In the genomic region with DNA sequence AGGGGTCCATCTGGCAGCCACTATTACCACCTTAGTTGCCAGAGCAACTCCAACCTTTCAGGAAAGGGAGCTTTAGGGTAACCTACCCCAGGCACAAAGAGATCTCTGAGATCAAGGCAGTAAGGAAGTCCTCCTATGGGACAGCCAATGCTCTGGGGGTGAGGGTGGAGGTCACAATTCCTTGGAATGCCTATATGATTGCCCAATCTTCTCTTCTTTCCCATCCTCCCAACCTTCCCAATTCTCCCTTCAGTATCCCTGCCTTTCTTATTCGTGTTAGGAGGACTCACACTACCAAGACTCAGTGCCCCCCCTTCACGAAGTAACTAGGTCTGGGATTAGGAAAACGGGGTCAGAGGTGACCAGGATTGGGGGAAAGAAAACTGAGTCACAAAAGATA, we compare ENCODE assay signal across 9 mouse cellular contexts. TPM values are rescaled to one million over a fixed set of nuclear protein-coding genes. Genes with fewer than 3 reads are reported as not detected.
DNase-seq lines count a peak whose midpoint lies in the region; ATAC-seq lines count a peak whose summit lies in the region.
"Had no signal": no experiment of that assay in that cellular context is flagged by ENCODE, and none has a peak within 500 bp of the region (broad histone marks: within the 10 kb centered on the region; RNA-seq: fewer than 3 reads in every experiment).

No protein-coding gene starts in this region.

- H3K4me3 ChIP-seq in kidney, embryonic 16.5 days (ENCODE audit: low read length), result peak overlapping the region; percentile 77
- H3K4me3 ChIP-seq in brown adipose tissue, adult 24 weeks (ENCODE audit: insufficient read depth, low read depth, low read length), result peak overlapping the region; percentile 85
- peak overlapping the region; percentile 87 for H3K4me3 ChIP-seq in hindbrain, embryonic 15.5 days
- peak overlapping the region; percentile 84 for H3K4me3 ChIP-seq in midbrain, embryonic 16.5 days (ENCODE audit: low read depth, low read length)

- H3K9ac ChIP-seq in kidney, embryonic 16.5 days (replicated peaks; ENCODE audit: low read length), result peak overlapping the region; percentile 97
- H3K9ac ChIP-seq in hindbrain, embryonic 15.5 days, result peak overlapping the region; percentile 88
- H3K9ac ChIP-seq in midbrain, embryonic 16.5 days (ENCODE audit: low read depth, low read length), result peak overlapping the region; percentile 86

- H3K36me3 ChIP-seq in kidney, embryonic 16.5 days (ENCODE audit: insufficient read depth, low read length), result no peaks in the 10 kb centered on the region; the same call in 1 of the 2 replicates
- H3K36me3 ChIP-seq in hindbrain, embryonic 15.5 days, result no peaks in the 10 kb centered on the region
- H3K36me3 ChIP-seq in midbrain, embryonic 16.5 days (ENCODE audit: control insufficient read depth, insufficient read depth, low read length), result no peaks in the 10 kb centered on the region

- no peaks in the 10 kb centered on the region for H3K9me3 ChIP-seq in kidney, embryonic 16.5 days (ENCODE audit: low read length)
- no peaks in the 10 kb centered on the region for H3K9me3 ChIP-seq in hindbrain, embryonic 15.5 days
- no peaks in the 10 kb centered on the region for H3K9me3 ChIP-seq in midbrain, embryonic 16.5 days (replicated peaks; ENCODE audit: control insufficient read depth, low read length, poor library complexity, severe bottlenecking)

- 1% methylated on average over 3 of the region's 3 CpGs for WGBS in kidney, embryonic 16.5 days
- WGBS in hindbrain, embryonic 15.5 days, result 0% methylated on average over 3 of the region's 3 CpGs
- 4% methylated on average over 3 of the region's 3 CpGs for WGBS in midbrain, embryonic 16.5 days

- no peaks in the 10 kb centered on the region for H3K27me3 ChIP-seq in kidney, embryonic 16.5 days (ENCODE audit: insufficient read depth, low read length)
- no peaks in the 10 kb centered on the region for H3K27me3 ChIP-seq in hindbrain, embryonic 15.5 days
- H3K27me3 ChIP-seq in midbrain, embryonic 16.5 days (ENCODE audit: control insufficient read depth, insufficient read depth, low read depth, low read length), result no peaks in the 10 kb centered on the region

- ATAC-seq in kidney, embryonic 16.5 days (ENCODE audit: low FRiP score, low TSS enrichment), result no peak
- ATAC-seq in hindbrain, embryonic 15.5 days (ENCODE audit: low FRiP score, low read depth), result no peak
- no peak for ATAC-seq in midbrain, embryonic 16.5 days

- no peak for DNase-seq in kidney, adult 11 months
- no peak for DNase-seq in right cerebral cortex, postnatal 25 days
- no peak for DNase-seq in kidney, adult 8-10 months
- DNase-seq in gastrocnemius, postnatal 10 days, result no peak

- peaks cover 43% of the 10 kb centered on the region for H3K4me1 ChIP-seq in kidney, embryonic 16.5 days (ENCODE audit: insufficient read depth, low read length)
- H3K4me1 ChIP-seq in brown adipose tissue, adult 24 weeks (ENCODE audit: control insufficient read depth, insufficient read depth, insufficient read length, low read length), result peaks cover 13% of the 10 kb centered on the region
- H3K4me1 ChIP-seq in hindbrain, embryonic 15.5 days (replicated peaks), result peaks cover 56% of the 10 kb centered on the region
- H3K4me1 ChIP-seq in midbrain, embryonic 16.5 days (ENCODE audit: control insufficient read depth, insufficient read depth, low read length), result peaks cover 39% of the 10 kb centered on the region

- H3K4me2 ChIP-seq in kidney, embryonic 16.5 days (replicated peaks; ENCODE audit: low read depth, low read length), result peak overlapping the region; percentile 68
- H3K4me2 ChIP-seq in hindbrain, embryonic 15.5 days, result peak overlapping the region; percentile 88
- H3K4me2 ChIP-seq in midbrain, embryonic 16.5 days (ENCODE audit: low read length), result peak overlapping the region; percentile 78

- H3K27ac ChIP-seq in kidney, embryonic 16.5 days (ENCODE audit: low read length), result peak overlapping the region; percentile 98
- peak overlapping the region; percentile 77 for H3K27ac ChIP-seq in brown adipose tissue, adult 24 weeks (replicated peaks; ENCODE audit: low read depth, low read length)
- peak overlapping the region; percentile 98 for H3K27ac ChIP-seq in hindbrain, embryonic 15.5 days (replicated peaks)
- H3K27ac ChIP-seq in midbrain, embryonic 16.5 days (ENCODE audit: low read length), result peak overlapping the region; percentile 95

RNA-seq across cellular contexts. Expression of a gene that starts 0.5 kb away (rescaled TPM):
- 0.14 TPM in 1 of 2 replicates, not detected in the other for polyA plus RNA-seq in kidney, embryonic 16.5 days (2015; fragmentation: Nextera tagmentation; extraction: Ambion mirVana)
- not detected in 2 replicates for polyA plus RNA-seq in brown adipose tissue, adult 24 weeks (2012; ENCODE audit: insufficient read depth, insufficient read length, missing spikeins)
- not detected in 2 replicates for polyA plus RNA-seq in hindbrain, embryonic 15.5 days (2015; fragmentation: Nextera tagmentation; extraction: Ambion mirVana)
- polyA plus RNA-seq in midbrain, embryonic 16.5 days (2015; fragmentation: Nextera tagmentation; extraction: Ambion mirVana), result not detected in 2 replicates
- not detected for total RNA-seq in gastrocnemius, postnatal 10 days (2021)
- total RNA-seq: hematopoietic stem cell, adult 5-6 weeks had no signal

RNA-seq across cellular contexts. Expression of a gene that starts 1.0 kb away (rescaled TPM):
- polyA plus RNA-seq in kidney, embryonic 16.5 days (2015; fragmentation: Nextera tagmentation; extraction: Ambion mirVana), result 16.4 and 20.2 TPM in 2 replicates
- polyA plus RNA-seq in brown adipose tissue, adult 24 weeks (2012; ENCODE audit: insufficient read depth, insufficient read length, missing spikeins), result 31.7 and 35.7 TPM in 2 replicates
- polyA plus RNA-seq in hindbrain, embryonic 15.5 days (2015; fragmentation: Nextera tagmentation; extraction: Ambion mirVana), result 26.8 and 30.4 TPM in 2 replicates
- 28.9 and 29.3 TPM in 2 replicates for polyA plus RNA-seq in midbrain, embryonic 16.5 days (2015; fragmentation: Nextera tagmentation; extraction: Ambion mirVana)
- total RNA-seq in gastrocnemius, postnatal 10 days (2021), result 10 to 100 TPM; 37.6 to 46.7 TPM

RNA-seq across cellular contexts. Expression of a gene that starts 14.1 kb away (rescaled TPM):
- polyA plus RNA-seq in kidney, embryonic 16.5 days (2015; fragmentation: Nextera tagmentation; extraction: Ambion mirVana), result 527 and 541 TPM in 2 replicates
- polyA plus RNA-seq in brown adipose tissue, adult 24 weeks (2012; ENCODE audit: insufficient read depth, insufficient read length, missing spikeins), result 301 and 355 TPM in 2 replicates
- polyA plus RNA-seq in hindbrain, embryonic 15.5 days (2015; fragmentation: Nextera tagmentation; extraction: Ambion mirVana), result 626 and 628 TPM in 2 replicates
- 665 and 679 TPM in 2 replicates for polyA plus RNA-seq in midbrain, embryonic 16.5 days (2015; fragmentation: Nextera tagmentation; extraction: Ambion mirVana)
- total RNA-seq in gastrocnemius, postnatal 10 days (2021), result 100 to 1,000 TPM; 213 to 226 TPM

RNA-seq across cellular contexts. Expression of a gene that starts 14.2 kb away (rescaled TPM):
- polyA plus RNA-seq in kidney, embryonic 16.5 days (2015; fragmentation: Nextera tagmentation; extraction: Ambion mirVana), result 10.9 and 15.3 TPM in 2 replicates
- 0.63 TPM in 1 of 2 replicates, not detected in the other for polyA plus RNA-seq in brown adipose tissue, adult 24 weeks (2012; ENCODE audit: insufficient read depth, insufficient read length, missing spikeins)
- polyA plus RNA-seq in hindbrain, embryonic 15.5 days (2015; fragmentation: Nextera tagmentation; extraction: Ambion mirVana), result 141 and 144 TPM in 2 replicates
- polyA plus RNA-seq in midbrain, embryonic 16.5 days (2015; fragmentation: Nextera tagmentation; extraction: Ambion mirVana), result 94.4 and 138 TPM in 2 replicates
- total RNA-seq in gastrocnemius, postnatal 10 days (2021), result 1 to 10 TPM; 2.9 to 6.5 TPM

RNA-seq across cellular contexts. Expression of a gene that starts 16.8 kb away (rescaled TPM):
- 13.8 and 16.4 TPM in 2 replicates for polyA plus RNA-seq in kidney, embryonic 16.5 days (2015; fragmentation: Nextera tagmentation; extraction: Ambion mirVana)
- polyA plus RNA-seq in brown adipose tissue, adult 24 weeks (2012; ENCODE audit: insufficient read depth, insufficient read length, missing spikeins), result 13.5 and 14.1 TPM in 2 replicates
- 3.7 and 6.6 TPM in 2 replicates for polyA plus RNA-seq in hindbrain, embryonic 15.5 days (2015; fragmentation: Nextera tagmentation; extraction: Ambion mirVana)
- polyA plus RNA-seq in midbrain, embryonic 16.5 days (2015; fragmentation: Nextera tagmentation; extraction: Ambion mirVana), result 2.4 and 4.0 TPM in 2 replicates
- total RNA-seq in gastrocnemius, postnatal 10 days (2021), result 1 to 10 TPM; 1.8 to 3.8 TPM
